Mouse (Mus musculus): ENCODE results near the gene Gm28051.

Gm28051 gene

DNA sequence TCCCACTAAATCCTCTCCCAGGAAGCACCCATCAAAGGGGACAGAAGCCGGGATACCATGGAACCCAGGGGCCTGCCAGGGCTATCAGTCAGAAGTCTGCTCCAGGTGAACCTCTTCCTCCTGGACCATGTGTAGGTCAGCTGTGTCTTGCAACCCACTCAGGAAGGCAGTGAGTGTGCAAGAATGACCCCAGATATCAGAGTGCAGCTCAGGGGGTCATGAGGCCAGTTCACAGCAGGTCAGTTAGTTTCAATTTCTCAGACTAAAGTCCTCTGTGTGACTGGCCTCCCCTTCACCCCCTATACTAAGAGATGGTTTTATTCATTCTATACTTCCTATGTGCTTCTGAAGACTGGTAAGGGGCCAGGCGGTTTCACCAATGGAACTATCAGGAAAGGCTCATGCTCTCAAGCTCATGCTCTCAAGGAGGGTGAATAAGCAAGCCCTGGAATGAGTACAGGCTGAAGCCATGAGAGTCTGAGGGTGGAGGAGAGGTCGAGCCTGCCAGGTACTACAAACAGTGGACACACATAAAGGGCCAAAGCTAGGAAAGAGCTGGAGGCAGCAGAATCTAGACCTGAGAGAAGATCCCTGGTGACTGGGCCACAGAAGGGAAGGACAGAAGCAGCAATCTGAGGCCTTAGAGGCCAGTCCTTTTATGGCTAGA is 72.7 kb downstream of the Gm28051 start:
- DNase-seq (ENCODE audit: low read depth, low spot score) = no peak

DNA sequence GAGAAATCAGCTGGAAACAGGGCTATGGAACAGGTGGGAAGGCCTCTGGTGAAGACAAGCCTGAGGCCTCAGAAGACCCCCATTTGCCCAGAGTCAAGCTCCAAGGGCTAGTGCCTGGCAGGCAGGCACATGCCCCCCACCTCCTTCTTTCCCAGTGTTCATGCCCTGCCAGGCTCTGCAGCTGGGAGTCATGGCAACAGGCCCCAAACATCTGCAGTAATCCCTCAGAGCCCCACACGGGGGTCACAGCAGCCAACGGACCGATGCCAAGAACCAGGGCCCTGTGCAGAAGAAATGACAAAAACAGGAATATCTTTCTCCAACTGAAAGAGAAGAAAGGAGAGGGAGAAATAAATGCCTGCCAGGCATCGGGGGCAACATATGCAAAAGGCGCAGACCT is 73.6 kb downstream of the Gm28051 start:
- no peak for DNase-seq (ENCODE audit: low read depth, low spot score)

DNA sequence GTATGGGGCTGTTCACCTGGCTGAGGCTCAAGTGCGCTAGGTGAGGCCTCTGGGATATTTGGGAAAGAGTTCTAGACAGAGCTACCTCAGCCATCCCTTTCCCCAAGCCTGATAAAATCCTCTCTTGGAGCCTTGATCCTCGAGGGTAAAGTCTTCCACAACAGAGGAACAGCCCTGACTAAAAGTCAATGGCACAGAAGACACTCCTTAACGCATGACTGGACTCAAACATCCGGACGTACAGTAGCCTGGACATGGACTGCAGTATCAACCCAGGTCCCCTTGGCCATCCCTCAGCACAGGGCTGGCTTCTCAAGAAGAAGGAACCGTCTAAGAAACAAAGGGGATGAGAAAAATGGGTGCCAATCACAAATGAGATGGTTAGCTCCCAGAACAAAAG is 74.1 kb downstream of the Gm28051 start:
- no peak for DNase-seq (ENCODE audit: low read depth, low spot score)

DNA sequence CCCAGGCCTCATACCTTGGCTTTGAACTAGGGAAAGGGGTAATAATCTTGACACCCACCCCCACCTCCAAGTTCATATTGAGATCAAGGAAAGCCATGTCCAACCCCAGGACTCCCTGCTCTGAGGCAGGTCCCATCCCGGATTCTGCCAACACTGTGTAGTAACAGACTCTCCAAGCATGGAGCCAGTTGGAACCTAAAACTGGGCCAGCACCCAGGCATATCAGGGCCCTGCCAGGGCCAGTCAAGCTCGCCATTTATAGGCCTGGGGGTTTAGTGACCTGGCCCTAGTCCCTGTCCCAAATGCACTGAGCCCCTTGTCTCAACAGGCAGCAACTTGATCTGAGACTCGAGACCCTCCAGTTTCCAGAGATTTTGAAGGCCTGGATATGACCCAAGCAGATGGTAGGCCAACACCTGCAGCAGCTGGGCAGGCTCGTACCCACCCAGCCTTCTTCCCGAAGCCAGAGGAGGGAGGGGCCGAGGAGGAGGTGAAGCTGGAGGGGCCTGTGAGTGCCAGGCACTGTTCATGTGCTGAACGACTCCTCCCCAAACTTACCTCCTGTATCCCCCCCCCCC is 74.8 kb downstream of the Gm28051 start:
- no peak for DNase-seq (ENCODE audit: low read depth, low spot score)

DNA sequence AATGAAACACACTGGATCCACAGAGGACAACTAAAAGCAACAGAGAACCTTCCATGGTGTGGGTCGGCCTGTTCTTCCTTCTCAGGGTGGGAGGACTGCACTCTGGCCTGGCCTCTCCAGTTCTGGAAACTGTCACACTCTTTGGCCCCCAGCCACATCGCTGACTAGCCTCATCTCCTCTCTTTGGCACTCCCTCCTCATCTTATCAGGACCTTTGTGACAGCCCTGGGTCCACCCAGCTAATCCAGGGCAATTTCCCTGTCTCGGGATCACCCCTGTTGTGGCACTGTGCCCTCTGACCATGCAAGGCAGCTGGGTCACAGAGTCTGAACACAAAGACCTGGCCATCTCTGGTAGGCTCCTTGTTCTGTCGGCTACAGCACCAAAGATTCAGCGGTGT is 75.5 kb downstream of the Gm28051 start:
- no peak for DNase-seq (ENCODE audit: low read depth, low spot score)

DNA sequence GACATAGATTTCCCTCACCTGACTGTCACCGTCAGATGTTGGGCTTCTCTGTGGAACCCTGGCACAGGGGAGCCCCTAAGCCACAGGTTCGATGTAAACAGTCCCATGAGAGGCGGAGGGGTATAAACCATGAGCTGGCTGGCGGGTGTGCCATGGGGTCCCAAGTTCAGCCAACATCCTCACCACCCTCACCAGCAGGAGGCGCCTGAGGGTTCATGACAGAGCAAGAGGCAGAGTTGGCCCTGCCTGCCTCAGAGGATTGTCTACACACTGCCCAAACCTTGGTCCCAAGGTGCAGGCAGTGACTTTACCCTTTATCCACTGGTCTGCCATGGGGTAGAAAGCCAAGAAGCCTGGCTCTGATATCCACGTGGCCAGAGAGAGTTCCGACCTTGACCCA is 76.0 kb downstream of the Gm28051 start:
- no peak for DNase-seq (ENCODE audit: low read depth, low spot score)

DNA sequence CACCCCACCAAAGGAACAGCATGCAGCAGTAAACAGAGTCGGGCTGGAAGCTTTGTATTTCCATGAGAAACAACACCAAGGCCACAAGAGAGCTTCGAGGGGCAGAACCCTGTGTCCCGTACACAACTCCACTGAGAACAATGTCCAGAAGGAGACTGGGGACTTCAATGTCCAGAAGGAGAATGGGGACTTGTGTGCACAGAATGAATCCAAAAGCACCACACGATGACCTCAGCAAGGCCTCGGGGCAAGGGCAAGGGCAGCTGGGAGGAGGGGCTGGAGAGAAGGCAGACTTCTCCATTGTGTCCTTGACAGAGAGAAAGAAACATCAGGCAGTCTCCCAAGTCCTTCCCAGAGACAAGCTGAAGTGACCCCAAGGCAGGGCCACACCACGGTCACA is 78.7 kb downstream of the Gm28051 start:
- no peak for DNase-seq (ENCODE audit: low read depth, low spot score)

DNA sequence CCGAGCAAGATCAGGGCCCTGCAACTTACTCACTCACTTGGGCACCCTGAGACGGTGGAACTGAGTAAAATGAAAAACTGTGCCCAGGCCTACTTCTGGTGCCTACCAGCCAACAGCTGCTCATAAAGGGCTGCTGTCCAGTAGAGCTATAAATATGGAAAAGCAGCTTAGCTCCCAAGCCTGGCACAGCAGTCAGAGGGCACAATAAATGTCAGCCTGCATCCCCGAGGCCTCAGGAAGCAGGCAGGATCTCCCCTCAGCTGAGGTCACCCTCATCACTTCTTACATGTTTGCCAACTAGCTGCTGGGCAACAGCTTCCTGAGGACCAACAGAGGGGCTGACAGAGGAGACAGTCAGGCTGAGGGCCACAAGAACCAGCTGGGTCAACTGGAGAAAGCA is 80.5 kb downstream of the Gm28051 start:
- DNase-seq (ENCODE audit: low read depth, low spot score) = no peak

DNA sequence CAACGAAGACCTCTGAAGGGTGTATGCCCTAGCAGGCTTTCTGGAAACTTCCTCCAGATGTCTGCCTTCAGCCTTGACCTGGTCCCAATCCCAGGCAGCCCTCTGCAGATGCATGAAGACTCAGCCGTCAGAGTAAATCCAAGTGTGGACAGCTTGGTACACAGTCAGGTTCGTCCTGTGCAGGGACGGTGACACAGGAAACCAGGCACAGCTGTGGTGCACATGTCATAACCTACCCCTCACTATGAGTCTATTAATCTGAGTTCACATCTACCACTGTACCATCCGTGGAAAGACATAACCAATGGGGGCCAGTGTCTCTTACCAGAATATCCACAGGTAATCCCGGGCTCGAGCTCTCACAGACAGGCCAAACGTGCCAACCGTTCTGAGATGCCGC is 83.0 kb downstream of the Gm28051 start:
- no peak for DNase-seq (ENCODE audit: low read depth, low spot score)

DNA sequence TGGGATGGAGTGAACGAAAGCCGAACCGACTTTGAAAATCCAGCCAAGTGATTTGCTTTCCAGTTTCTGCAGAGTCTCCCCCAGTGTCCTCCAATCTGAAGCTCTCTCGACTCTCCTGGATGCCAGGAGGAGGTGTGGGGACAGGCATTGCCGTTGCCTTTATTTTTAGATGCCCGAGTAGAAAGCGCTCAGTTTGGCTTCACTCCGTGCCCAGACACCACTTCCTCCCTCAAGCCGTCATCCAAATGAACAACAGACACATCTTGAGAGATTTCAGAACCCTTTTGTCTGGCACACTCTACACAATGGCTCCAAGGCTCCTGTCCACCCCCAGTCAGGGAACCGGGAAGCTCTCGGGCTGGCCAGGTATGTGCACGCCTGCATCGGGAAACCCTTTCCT is 83.4 kb downstream of the Gm28051 start:
- DNase-seq (ENCODE audit: low read depth, low spot score) = no peak

DNA sequence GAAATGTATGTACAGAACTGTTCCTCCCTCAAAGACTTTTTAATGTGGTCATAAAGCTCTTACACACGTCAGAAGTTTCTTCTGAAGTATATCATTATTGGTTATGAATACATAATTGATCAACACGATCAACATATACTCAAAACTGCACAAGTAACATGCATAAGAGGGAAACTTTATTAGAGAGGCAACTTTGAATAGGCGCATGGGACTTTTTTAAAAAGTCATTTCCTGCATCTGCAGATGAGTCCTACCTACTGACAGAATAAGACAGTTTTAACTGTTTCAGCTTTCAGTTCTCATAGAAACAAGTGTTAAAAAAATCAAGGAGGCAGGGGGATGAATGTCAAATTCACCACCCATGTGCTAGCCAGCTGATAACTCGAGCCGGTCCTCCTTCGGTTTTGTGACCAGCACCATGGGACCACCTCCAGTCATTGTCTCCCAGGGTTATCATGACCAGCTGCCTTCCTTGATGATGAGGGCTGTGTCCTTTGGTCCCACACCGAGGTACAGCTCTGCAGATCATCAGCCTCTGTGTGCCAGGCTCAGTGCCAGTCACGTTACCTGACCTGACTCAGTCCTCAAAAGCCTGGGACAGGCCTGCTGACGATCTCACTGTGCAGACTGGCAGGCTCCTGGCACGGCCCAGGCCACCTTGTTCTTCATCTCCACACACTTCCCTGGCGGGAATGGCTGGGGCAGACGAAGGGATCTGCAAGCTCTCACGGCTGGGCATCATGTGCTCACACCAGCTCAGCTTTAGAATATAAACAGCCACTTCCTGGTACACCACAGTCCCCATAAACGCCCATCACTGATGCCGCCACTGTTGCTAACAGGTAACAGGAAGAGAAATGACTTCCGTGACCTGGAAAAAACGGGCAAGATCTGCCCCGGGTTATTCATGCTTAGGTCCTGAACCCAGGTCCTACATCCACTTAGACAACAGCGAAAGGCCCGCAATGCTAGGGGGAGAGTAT is 84.4 kb downstream of the Gm28051 start:
- DNase-seq (ENCODE audit: low read depth, low spot score) = no peak

DNA sequence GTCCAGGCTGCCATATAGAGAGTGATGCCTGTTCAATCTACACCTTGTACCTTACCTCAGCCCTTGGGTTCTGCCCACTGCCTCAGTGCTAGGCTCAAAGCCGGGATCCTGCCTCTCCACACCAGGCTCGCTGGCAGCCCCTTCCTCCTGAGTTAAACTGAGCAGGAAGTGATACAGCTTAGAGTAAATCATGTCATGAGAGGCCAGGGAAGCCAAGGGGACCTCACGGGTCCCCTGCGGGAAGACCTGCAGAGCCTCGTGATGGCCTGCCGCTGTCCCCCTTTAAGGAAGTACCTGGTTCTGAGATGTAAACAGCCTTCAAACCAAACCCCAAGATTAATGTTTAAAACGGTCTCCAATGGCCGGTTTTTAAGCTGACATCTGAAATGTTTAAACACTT is 85.4 kb downstream of the Gm28051 start:
- DNase-seq (ENCODE audit: low read depth, low spot score) = no peak

DNA sequence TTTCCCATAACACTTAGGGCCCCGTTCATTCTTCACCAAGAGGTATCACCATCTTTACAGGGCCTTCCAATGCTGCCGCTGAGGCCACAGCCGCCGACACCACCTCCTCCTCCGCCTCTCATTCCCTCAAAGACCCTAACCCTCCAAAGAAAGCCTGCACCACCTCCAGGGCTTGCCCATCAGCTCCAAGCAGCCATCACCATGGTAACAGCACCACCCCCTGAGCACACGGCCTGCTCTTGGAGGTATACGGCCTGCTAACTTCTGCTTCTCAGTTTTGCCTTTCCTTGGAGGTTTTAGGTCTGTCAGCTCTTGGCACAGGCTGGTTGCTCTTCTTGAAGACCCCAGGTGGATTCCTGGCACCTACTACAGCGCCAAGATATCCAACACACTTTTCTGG is 86.7 kb downstream of the Gm28051 start:
- no peak for DNase-seq (ENCODE audit: low read depth, low spot score)
